Mouse (Mus musculus): ENCODE results near the gene Khdc4.

Gene Khdc4

GRCm38 (mm10) chr3:88684980-88685941, at the start of gene Khdc4:
Gene Khdc4, plus strand, starts transcription at chr3:88685803.
- peak; percentile 91 to 95 for DNase-seq (ENCODE audit: low spot score in 2 of 2)

GRCm38 (mm10) chr3:88636555-88636986, 49.0 kb upstream of the Khdc4 start:
- DNase-seq (ENCODE audit: low spot score in 2 of 2) = no peak

- DNase-seq (ENCODE audit: low spot score in 2 of 2) = no peak
Observed at GRCm38 (mm10) chr3:88637134-88637533, 48.5 kb upstream of the Khdc4 start.

GRCm38 (mm10) chr3:88639239-88639638, 46.4 kb upstream of the Khdc4 start:
- no peak for DNase-seq (ENCODE audit: low spot score in 2 of 2)

GRCm38 (mm10) chr3:88640676-88641075, 44.9 kb upstream of the Khdc4 start:
- peak in 1 of 2 experiments; percentile 81 for DNase-seq (ENCODE audit: low spot score in 2 of 2)

- DNase-seq (ENCODE audit: low spot score in 2 of 2) = no peak
Observed at GRCm38 (mm10) chr3:88643078-88643477, 42.5 kb upstream of the Khdc4 start.

- DNase-seq (ENCODE audit: low spot score in 2 of 2) = no peak
Observed at GRCm38 (mm10) chr3:88645937-88646336, 39.7 kb upstream of the Khdc4 start.

- no peak for DNase-seq (ENCODE audit: low spot score in 2 of 2)
Observed at GRCm38 (mm10) chr3:88646426-88646995, 39.1 kb upstream of the Khdc4 start.

- no peak for DNase-seq (ENCODE audit: low spot score in 2 of 2)
Observed at GRCm38 (mm10) chr3:88647076-88647475, 38.5 kb upstream of the Khdc4 start.

- peak in 1 of 2 experiments; percentile 41 for DNase-seq (ENCODE audit: low spot score in 2 of 2)
Observed at GRCm38 (mm10) chr3:88647779-88648413, 37.7 kb upstream of the Khdc4 start.

GRCm38 (mm10) chr3:88648452-88649168, 37.0 kb upstream of the Khdc4 start:
- no peak for DNase-seq (ENCODE audit: low spot score in 2 of 2)

- DNase-seq (ENCODE audit: low spot score in 2 of 2) = no peak
Observed at GRCm38 (mm10) chr3:88649186-88649585, 36.4 kb upstream of the Khdc4 start.

GRCm38 (mm10) chr3:88649967-88650366, 35.6 kb upstream of the Khdc4 start:
- no peak for DNase-seq (ENCODE audit: low spot score in 2 of 2)

- no peak for DNase-seq (ENCODE audit: low spot score in 2 of 2)
Observed at GRCm38 (mm10) chr3:88650713-88651504, 34.7 kb upstream of the Khdc4 start.

- no peak for DNase-seq (ENCODE audit: low spot score in 2 of 2)
Observed at GRCm38 (mm10) chr3:88651669-88652618, 33.7 kb upstream of the Khdc4 start.

GRCm38 (mm10) chr3:88652846-88653515, 32.6 kb upstream of the Khdc4 start, which contains the start of gene Rxfp4:
Gene Rxfp4, minus strand, starts transcription at chr3:88653142.
- DNase-seq (ENCODE audit: low spot score in 2 of 2) = no peak

- DNase-seq (ENCODE audit: low spot score in 2 of 2) = no peak
Observed at GRCm38 (mm10) chr3:88653516-88654370, 31.9 kb upstream of the Khdc4 start.

GRCm38 (mm10) chr3:88654621-88655020, 31.0 kb upstream of the Khdc4 start:
- DNase-seq (ENCODE audit: low spot score in 2 of 2) = no peak
